Mouse (Mus musculus) lung, postnatal 0 days (tissue): ENCODE data around the gene Npas2.

Experiments
- CTCF ChIP-seq: IDR thresholded peaks from 2 replicates; pipeline ENCODE4 v1.5.1; 2016; ENCODE audit warnings: antibody characterized with exemption, mild to moderate bottlenecking
- EP300 ChIP-seq: IDR thresholded peaks from 2 replicates; pipeline ENCODE4 v1.6.1; 2016; ENCODE audit warnings: antibody characterized with exemption, mild to moderate bottlenecking, control low read depth

DNA sequence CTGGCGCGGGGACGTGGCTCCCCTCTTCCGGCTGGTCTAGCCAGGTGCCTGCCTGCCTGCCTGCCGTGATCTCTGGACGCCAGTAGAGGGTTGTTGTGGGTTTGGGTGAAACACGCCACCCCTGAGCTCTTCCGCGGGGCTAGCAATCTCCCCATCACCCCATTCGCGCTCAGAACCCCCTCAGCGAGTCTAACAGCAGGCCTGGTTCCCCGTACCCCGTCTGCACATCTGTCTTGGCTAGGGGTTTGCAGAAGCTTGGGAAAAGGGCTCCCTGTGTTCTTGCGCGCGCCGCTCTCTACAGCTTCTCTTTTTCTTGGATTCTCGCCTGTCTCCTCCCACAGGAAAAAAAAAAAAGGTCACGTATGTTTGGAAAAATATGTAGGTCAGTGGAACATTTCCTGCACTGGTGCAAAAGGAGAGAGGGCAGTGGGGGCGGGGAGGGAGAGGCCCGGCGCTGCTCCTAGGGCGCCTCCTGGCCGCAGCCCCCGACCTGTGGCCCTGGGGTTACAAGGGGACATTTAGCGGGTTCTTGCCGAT is 1.0 kb upstream of the Npas2 start:
- TF ChIP-seq CTCF: peak; percentile 39
- TF ChIP-seq EP300: peak; percentile 63; the same call in 1 of the 2 replicates
